Mouse (Mus musculus) megakaryocyte progenitor cell, adult 5-6 weeks (primary cell): ENCODE measurements around the gene Gm20696. TPM values are rescaled to one million over a fixed set of nuclear protein-coding genes. Genes with fewer than 3 reads are reported as not detected.

Source experiments
- ATAC-seq: replicated peaks from 2 replicates; pipeline ENCODE4 v1.8.0; 2016; ENCODE audit warnings: mild to moderate bottlenecking, moderate TSS enrichment, inconsistent platforms; ENCODE audit not compliant: poor library complexity
- total RNA-seq, 2 experiments: library from RNA; stranded (forward) in 1 of 2; stranded (reverse) in 1 of 2; fragments of 157-497, 149-512 nt in 1 of 2; fragments of 200-1000 nt in 1 of 2; gene quantifications; 2 replicates each; pipeline versions ENCODE4 v1.2.3 to v1.2.4; 2015 to 2017

Gene Gm20696
- total RNA-seq, 2 experiments from 2014 or later, result 2.7 to 11.8 TPM

GRCm38 (mm10) chr6:99369931-99370330 is 296.7 kb downstream of the Gm20696 start:
- ATAC-seq, result no peak

GRCm38 (mm10) chr6:99369156-99369555 is 297.4 kb downstream of the Gm20696 start:
- ATAC-seq, result no peak

GRCm38 (mm10) chr6:99368118-99368753 is 298.4 kb downstream of the Gm20696 start:
- peak; percentile 50 for ATAC-seq

- ATAC-seq, result 0 out of 2 replicates have a peak, but pooled peaks have one; percentile 20
These were observed 302.1 kb downstream of the Gm20696 start for GRCm38 (mm10) chr6:99364545-99364944.

DNA sequence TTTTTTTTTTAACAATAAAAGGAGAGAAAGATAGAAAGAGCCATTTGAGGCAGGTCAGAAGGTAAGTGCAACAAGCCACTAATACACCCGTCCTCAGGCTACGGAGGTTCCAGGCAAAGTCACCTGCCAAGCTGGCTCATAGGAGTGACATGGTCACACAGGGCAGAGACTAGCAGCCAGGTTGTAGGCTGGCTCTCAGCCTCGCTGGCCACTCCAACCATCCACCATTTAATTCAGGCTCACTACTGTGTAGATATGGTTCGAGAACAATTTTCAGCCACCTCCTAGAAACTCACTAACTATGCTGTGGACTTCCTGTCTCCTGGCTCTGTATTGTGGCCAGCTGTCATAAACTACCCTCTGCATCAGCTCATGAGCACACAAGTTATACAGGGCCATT is 306.0 kb downstream of the Gm20696 start:
- no peak for ATAC-seq

GRCm38 (mm10) chr6:99359765-99360499 is 306.7 kb downstream of the Gm20696 start:
- ATAC-seq, result no peak

GRCm38 (mm10) chr6:99359036-99359698 is 307.4 kb downstream of the Gm20696 start:
- ATAC-seq, result 0 out of 2 replicates have a peak, but pooled peaks have one; percentile 15

- ATAC-seq, result no peak
These were observed 308.7 kb downstream of the Gm20696 start for GRCm38 (mm10) chr6:99357931-99358330.

- ATAC-seq, result no peak
These were observed 312.3 kb downstream of the Gm20696 start for GRCm38 (mm10) chr6:99354338-99354737.

GRCm38 (mm10) chr6:99353441-99353840 is 313.2 kb downstream of the Gm20696 start:
- no peak for ATAC-seq

- ATAC-seq, result peak; percentile 26
These were observed 316.0 kb downstream of the Gm20696 start for GRCm38 (mm10) chr6:99350566-99350965.

- ATAC-seq, result peak; percentile 89
These were observed 316.4 kb downstream of the Gm20696 start for GRCm38 (mm10) chr6:99350156-99350555.

GRCm38 (mm10) chr6:99347836-99348235 is 318.8 kb downstream of the Gm20696 start:
- ATAC-seq, result no peak

- ATAC-seq, result no peak
These were observed 321.6 kb downstream of the Gm20696 start for GRCm38 (mm10) chr6:99344966-99345365.

GRCm38 (mm10) chr6:99344357-99344756 is 322.2 kb downstream of the Gm20696 start:
- ATAC-seq, result peak; percentile 57

GRCm38 (mm10) chr6:99343815-99344214 is 322.8 kb downstream of the Gm20696 start:
- peak; percentile 33; the same call in 1 of the 2 replicates for ATAC-seq

- peak; percentile 63 for ATAC-seq
These were observed 324.2 kb downstream of the Gm20696 start for GRCm38 (mm10) chr6:99342416-99342815.

DNA sequence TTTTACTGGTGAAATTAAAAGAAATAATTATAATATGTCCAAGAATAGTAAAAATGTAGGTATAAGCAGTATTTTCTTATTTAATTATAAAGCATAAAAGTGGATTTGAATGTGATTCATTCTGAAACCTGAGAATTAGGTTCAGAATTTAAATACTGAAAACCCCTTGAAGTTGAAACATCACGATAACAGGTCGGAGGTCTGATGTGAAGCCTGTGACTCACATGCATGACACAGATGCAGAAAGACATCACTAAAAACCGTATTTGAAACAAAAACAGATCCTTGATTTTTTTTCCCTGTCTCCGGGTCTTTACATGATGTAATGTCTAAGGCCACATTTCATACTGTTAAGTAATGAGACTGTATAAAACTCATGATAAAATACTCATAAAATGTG is 325.7 kb downstream of the Gm20696 start:
- ATAC-seq, result no peak

DNA sequence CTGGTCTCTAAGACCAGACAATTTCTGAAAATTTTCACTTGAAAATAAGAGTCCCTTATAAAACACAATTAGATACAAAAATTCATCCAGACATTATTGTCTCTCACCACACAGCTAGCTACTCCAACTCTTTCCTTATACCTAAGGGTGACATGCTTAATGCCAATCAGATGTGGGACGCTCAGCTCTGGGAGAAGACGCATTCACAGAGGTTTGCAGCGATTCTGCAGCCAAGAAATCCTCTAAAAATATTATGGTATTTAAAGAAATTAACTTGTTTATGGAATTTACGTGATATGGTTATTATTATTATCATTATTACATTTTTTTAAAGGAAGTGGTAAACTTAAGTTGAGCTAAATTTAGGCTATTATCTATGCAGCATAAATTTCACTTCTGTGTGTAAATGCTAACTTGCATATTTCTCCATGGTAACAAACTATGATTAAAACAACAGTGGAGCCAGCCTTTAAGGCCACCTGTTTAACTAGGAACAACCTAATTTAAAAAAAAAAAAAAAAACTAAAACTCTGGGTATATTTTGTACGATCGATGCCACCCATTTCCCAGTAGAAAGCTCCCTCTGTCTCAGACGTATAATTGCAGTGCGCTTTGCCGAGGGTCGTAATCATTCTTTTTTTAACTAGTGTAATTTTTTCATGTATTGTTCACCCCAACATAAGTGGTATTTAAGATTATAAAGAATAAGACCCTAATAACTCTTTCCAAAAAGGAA is 326.4 kb downstream of the Gm20696 start:
- no peak for ATAC-seq

DNA sequence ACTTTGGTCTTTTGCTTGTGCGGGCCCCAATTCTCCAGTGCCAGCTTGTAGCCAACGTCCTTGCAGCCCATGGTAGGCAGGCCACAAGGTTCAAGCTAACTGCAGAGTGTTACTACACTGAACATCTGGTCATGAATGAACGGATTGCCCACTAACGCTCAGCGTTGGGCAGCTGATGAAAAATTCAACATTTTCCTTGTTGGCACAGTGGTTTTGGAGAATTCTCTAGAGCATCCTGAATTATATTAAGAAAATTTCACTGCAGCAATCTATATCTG is 327.3 kb downstream of the Gm20696 start:
- peak; percentile 24; the same call in 1 of the 2 replicates for ATAC-seq
